In the genomic region with DNA sequence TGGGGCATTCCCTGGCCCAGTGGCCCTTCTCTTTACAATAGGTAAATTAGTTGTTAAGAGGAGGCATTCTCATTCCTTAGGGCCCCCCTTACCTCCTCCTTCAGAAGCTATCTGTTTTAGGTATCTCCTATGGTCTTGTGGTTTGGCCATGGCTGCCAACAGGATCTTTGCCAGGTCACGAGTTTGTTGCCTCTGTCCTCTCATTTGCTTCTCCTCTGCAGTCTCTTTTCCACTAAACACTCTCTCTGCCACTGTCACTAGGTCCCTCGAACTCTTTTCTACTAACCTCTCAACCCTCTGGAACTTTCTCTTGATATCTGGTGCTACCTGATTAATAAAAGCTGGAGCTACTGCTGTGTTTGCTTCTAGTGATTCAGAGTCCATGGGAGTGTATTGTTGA, we compare ENCODE assay signal across 1 mouse cellular context. TPM values are rescaled to one million over a fixed set of nuclear protein-coding genes. Genes with fewer than 3 reads are reported as not detected.
"Had no signal": no experiment of that assay in that cellular context is flagged by ENCODE, and none has a peak within 500 bp of the region (broad histone marks: within the 10 kb centered on the region; RNA-seq: fewer than 3 reads in every experiment).

No protein-coding gene starts in this region.

RNA-seq across cellular contexts. Expression of gene Tagap, which starts 38.6 kb away (rescaled TPM):
- polyA plus RNA-seq: erythroblast, embryonic 14.5 days had no signal
